ENCODE assay signal across 21 mouse cellular contexts in genomic region chr1:47216419-47217002, GRCm38 (mm10).
DNase-seq lines count a peak whose midpoint lies in the region; ATAC-seq lines count a peak whose summit lies in the region.
"Had no signal": no experiment of that assay in that cellular context is flagged by ENCODE, and none has a peak within 500 bp of the region (broad histone marks: within the 10 kb centered on the region; RNA-seq: fewer than 3 reads in every experiment).

No protein-coding gene starts in this region.

- no peak overlapping the region for H3K4me2 ChIP-seq in lung, embryonic 16.5 days (ENCODE audit: low read depth, low read length)
- no peak overlapping the region for H3K4me2 ChIP-seq in forebrain, embryonic 16.5 days (ENCODE audit: low read length)
- H3K4me2 ChIP-seq: heart, embryonic 13.5 days; hindbrain, embryonic 12.5 days; hindbrain, embryonic 15.5 days had no signal

- H3K9me3 ChIP-seq in lung, embryonic 16.5 days (ENCODE audit: control insufficient read depth, low read length), result no peaks in the 10 kb centered on the region
- H3K9me3 ChIP-seq in forebrain, embryonic 16.5 days (ENCODE audit: control insufficient read depth, low read length), result no peaks in the 10 kb centered on the region
- H3K9me3 ChIP-seq: heart, embryonic 10.5 days; heart, embryonic 13.5 days; hindbrain, embryonic 12.5 days; hindbrain, embryonic 15.5 days had no signal

- no peak overlapping the region for H3K4me3 ChIP-seq in lung, embryonic 16.5 days (ENCODE audit: low read length)
- no peak overlapping the region for H3K4me3 ChIP-seq in forebrain, embryonic 16.5 days (replicated peaks; ENCODE audit: low read length)
- H3K4me3 ChIP-seq: heart, adult 2 months; heart, embryonic 10.5 days; heart, embryonic 13.5 days; hindbrain, embryonic 12.5 days; hindbrain, embryonic 15.5 days had no signal

- peak; percentile 67 for ATAC-seq in lung, embryonic 16.5 days (ENCODE audit: low read depth)
- ATAC-seq in forebrain, embryonic 16.5 days, result no peak
- ATAC-seq: CD4-positive, CD25-positive, alpha-beta regulatory T cell, adult 4 months; forebrain, embryonic 14.5 days; Patski had no signal

- H3K4me1 ChIP-seq in lung, embryonic 16.5 days (replicated peaks; ENCODE audit: control insufficient read depth, insufficient read depth, low read length), result no peaks in the 10 kb centered on the region
- no peaks in the 10 kb centered on the region for H3K4me1 ChIP-seq in forebrain, embryonic 16.5 days (replicated peaks; ENCODE audit: control insufficient read depth, insufficient read depth, low read length)
- H3K4me1 ChIP-seq: heart, embryonic 10.5 days; heart, embryonic 13.5 days; hindbrain, embryonic 12.5 days; hindbrain, embryonic 15.5 days had no signal

- H3K9ac ChIP-seq in lung, embryonic 16.5 days (ENCODE audit: low read length), result no peak overlapping the region
- no peak overlapping the region for H3K9ac ChIP-seq in forebrain, embryonic 16.5 days (replicated peaks; ENCODE audit: low read depth, low read length)
- H3K9ac ChIP-seq: heart, embryonic 13.5 days; hindbrain, embryonic 12.5 days; hindbrain, embryonic 15.5 days had no signal

- peak overlapping the region; percentile 25; the same call in 1 of the 2 replicates for H3K27ac ChIP-seq in lung, embryonic 16.5 days (ENCODE audit: low read length)
- no peak overlapping the region for H3K27ac ChIP-seq in forebrain, embryonic 16.5 days (ENCODE audit: low read length)
- H3K27ac ChIP-seq: heart, adult 2 months; heart, embryonic 10.5 days; heart, embryonic 13.5 days; hindbrain, embryonic 12.5 days; hindbrain, embryonic 15.5 days had no signal

- WGBS in lung, embryonic 16.5 days, result 48% methylated on average over 2 of the region's 2 CpGs
- 88% methylated on average over 2 of the region's 2 CpGs for WGBS in forebrain, embryonic 16.5 days

- H3K36me3 ChIP-seq in lung, embryonic 16.5 days (ENCODE audit: control insufficient read depth, insufficient read depth, low read length), result no peaks in the 10 kb centered on the region
- H3K36me3 ChIP-seq in forebrain, embryonic 16.5 days (ENCODE audit: control insufficient read depth, insufficient read depth), result no peaks in the 10 kb centered on the region
- H3K36me3 ChIP-seq: heart, embryonic 10.5 days; heart, embryonic 13.5 days; hindbrain, embryonic 12.5 days; hindbrain, embryonic 15.5 days had no signal

- no peaks in the 10 kb centered on the region for H3K27me3 ChIP-seq in lung, embryonic 16.5 days (ENCODE audit: control insufficient read depth, insufficient read depth, low read depth, low read length)
- no peaks in the 10 kb centered on the region for H3K27me3 ChIP-seq in forebrain, embryonic 16.5 days (replicated peaks; ENCODE audit: control insufficient read depth, insufficient read depth, low read length)
- H3K27me3 ChIP-seq: heart, embryonic 13.5 days; hindbrain, embryonic 12.5 days; hindbrain, embryonic 15.5 days; Patski had no signal

- no peak for DNase-seq in lung, adult 18-20 months
- peak; percentile 2 for DNase-seq in lung, postnatal 36 days
- DNase-seq in lung, postnatal 14 days, result no peak
- DNase-seq in fibroblast of lung, adult 2 months (ENCODE audit: low read depth), result peak; percentile 12
- DNase-seq: adrenal gland, postnatal 10 days; adrenal gland, postnatal 36 days; cerebellum, adult 18-20 months; cerebellum, adult 9-10 months; gastrocnemius, postnatal 10 days; gastrocnemius, postnatal 36 days; heart, adult 2 months; heart, postnatal 14 days had no signal

Comparison
In these comparisons a context has a peak if more than half of its experiments do, and no peak if none do; other contexts are left out.
1. DNase-seq: peak in lung, postnatal 36 days (single experiment) and fibroblast of lung, adult 2 months (single experiment); none in lung, adult 18-20 months (0 of 2) and lung, postnatal 14 days (single experiment).